Mouse (Mus musculus) brain, adult 2 months (tissue): ENCODE measurements at regions not wholly inside any gene's neighbourhood (a gene's known extent, or its start where the extent isn't known, plus 50 kb on each side); places are given as distances from the start of the nearest gene placed in this dataset.
"Not testable (repeated sequence)": the region's sequence is repeated elsewhere in the genome, so short reads cannot be mapped to it uniquely, and the experiment has no call there.

Experiments used
- DNase-seq: peaks from one replicate; pipeline ENCODE4 v3.0.0; 2011; ENCODE audit warnings: low read depth, low spot score

DNA sequence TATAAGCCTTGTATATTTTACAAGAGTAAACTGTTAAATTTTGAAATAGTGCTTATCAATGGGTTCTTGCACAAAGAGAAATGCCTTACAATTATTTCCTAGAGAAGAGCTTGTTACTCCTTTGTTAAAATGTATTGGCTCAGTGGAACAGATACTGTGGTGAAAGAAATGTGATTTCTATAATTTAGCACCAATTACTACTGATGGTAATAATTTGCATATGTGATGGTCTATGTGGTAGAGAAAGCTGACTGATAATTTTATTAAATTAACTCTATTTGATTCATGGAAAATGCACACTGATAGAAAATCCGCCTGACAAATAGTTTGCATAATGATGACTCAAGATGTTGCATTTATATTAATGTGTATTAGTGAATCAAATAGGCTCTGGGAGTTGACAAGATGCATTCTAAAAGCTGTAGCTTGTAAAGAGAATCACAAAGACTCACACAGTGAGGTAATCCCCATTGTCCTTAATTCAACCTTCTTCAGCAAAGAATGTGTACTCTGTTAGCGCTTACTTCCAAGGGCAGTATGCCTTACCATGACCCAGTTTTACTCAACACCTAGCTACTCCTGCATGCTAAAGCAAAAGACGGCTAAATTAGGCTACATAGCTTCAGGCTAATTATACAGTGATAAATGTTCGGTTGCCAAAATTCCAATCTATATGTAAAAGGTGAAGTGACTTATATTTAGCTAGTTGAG, 329.8 kb upstream of the Cenpq start:
- peak; percentile 9 for DNase-seq

DNA sequence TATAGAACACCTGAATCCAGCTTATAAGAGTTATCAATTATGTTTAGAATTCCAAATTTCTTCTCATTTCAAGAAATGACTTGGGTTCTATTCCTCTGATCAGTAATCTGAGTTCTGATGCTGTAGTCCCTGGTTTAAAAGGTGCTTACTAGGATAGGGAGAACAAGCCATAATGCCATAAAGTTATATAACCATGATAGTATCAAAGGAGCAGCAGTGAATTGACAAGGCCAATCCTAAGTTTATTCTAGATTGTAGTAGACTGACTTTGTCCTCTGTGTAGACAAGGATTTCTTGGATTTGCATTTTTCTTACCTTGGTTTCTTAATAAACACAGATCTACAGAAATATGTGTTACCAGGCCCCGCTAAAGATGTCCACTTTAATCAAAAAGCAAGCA, 326.6 kb upstream of the Cenpq start:
- DNase-seq: no peak

DNA sequence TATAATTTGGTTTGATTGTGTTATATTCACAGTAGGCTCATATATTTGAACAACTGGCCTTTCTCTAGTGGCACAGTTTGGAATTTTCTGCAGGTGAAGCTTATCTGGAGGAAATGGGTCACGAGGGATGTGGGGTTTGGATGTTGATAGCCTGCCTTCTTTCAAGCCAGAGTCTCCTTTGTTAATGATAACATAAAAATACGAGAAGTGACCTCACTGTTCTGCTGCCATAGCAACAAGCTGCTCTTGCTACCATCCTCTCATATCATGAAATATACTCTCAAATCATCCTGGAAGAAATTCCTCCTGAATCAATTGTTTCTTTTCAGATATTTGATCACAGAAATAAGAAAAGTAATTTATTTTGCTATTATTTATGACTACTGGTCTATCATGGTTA, 313.6 kb upstream of the Cenpq start:
- DNase-seq: no peak

DNA sequence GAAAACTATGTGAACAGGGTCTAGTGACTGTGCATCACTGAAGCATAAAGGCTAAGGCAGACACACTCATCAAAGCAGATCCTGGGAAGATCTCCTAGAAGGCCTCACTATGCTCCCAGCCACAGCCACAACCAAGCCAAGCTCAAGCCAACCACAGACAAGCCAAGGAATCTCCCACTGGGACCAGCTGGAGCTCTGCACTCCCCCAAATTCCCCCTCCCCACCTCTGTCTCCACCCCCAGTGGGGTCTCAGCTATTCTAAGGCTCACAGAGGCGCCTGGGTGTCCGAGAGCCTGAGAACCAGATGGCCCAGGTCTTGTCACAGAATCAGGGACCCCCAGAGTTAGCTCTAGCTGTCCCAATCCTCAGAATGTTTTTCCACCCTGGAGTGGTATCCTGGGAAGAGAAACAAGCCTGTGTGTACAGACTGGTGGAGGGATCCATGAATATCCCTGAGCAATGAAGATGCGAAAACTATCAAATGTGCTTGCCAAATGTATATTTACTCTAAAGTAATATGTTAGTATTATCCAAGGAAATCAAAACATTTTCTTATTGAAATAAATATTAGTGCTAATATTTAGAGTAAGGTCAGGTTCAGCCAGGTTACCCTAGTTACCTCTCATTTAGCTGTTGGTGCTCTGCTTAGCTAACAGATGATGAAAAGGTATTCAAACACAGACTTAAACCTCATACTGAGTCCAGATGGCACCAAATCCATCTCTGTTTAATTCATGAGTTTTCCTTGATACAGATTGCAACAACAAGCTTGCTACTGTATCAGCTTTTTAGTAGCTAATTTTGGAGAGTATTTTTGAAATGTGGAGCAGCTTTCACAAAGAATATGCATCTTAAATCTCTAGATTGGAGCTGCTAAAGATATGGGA, 292.5 kb upstream of the Cenpq start:
- peak; percentile 29 for DNase-seq

- no peak for DNase-seq
Observed at GRCm38 (mm10) chr17:41216816-41217215, 282.0 kb upstream of the Cenpq start.

- not testable (repeated sequence) for DNase-seq
Observed at GRCm38 (mm10) chr17:41199417-41199816, 264.6 kb upstream of the Cenpq start.

- DNase-seq: not testable (repeated sequence)
Observed at GRCm38 (mm10) chr17:41190371-41190770, 255.5 kb upstream of the Cenpq start.

GRCm38 (mm10) chr17:41186691-41187090, 251.8 kb upstream of the Cenpq start:
- DNase-seq: not testable (repeated sequence)

- no peak for DNase-seq
Observed at GRCm38 (mm10) chr17:41184751-41185150, 249.9 kb upstream of the Cenpq start.

DNA sequence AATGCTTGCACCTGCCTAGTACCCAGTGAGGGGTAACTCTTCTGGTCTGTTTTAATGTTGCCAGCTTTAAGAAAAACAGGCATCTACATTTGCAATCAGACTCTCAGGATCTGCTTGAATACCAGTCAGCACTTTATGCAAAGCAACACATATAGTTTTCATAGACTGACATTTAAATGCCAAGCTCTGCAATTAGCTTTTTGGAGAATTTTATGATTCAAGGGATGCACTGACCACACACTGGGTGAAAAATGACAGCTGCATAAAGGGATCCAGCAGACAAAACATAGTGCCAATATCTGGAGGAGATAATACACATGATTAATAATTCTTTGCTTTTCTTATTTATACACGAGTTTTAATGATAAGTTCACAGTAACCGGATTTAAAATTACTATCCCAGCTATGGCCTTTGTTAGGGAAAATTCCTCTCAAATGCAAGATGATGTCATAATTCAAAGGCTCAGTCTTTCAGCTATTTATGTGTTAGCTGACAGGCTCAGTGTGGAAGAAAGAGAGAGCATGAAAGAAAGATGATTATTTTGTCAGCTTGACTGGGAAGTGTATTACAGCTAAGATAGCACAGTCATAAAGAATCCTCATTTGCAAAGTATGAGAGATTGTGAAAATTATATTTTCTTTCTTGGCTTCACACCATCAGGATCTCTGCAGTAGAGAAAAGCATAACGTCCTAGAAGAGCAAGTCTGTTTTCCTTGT, 219.0 kb upstream of the Cenpq start:
- peak; percentile 32 for DNase-seq

GRCm38 (mm10) chr17:41152427-41152826, 217.6 kb upstream of the Cenpq start:
- peak; percentile 28 for DNase-seq

DNA sequence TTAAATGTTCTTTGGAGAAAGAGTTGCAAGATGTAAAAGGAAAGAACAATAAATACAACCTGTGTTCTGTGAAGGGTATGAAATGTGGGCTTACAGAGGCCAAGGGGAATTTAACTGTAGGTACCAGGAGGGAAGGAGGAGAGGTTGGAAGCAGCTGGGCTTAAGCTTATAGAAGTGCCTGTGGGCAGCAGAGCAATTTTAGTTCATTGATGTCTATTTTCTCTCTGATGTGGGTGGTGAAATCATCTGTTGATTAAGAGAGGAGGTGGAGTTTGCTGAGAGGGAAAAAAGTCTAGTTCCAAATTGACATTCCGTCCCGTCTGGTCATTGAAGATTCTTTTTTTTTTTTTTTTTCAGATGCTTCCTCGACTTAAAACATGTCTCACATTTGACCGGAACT, 209.7 kb upstream of the Cenpq start:
- peak; percentile 61 for DNase-seq

- no peak for DNase-seq
Observed at GRCm38 (mm10) chr17:41125582-41125981, 190.7 kb upstream of the Cenpq start.

DNA sequence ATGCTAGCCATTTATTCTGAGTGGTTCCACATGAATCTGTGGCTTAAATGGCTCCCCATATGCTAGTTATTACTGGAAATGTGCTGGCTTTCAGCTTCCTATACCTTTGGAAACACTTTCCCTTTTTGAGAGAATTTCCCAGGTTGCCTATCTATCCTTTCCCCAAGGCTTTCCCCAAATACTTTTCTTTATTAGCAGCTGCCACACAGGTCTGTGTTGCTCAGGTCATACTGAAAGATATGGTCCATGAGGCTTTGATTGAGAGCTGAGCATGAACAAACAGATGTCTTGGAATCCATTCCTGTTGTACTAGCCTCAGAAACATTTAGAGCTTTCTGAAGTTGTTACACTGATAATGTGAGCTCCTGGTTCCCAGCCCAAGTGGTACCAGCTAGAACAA, 188.1 kb upstream of the Cenpq start:
- no peak for DNase-seq

DNA sequence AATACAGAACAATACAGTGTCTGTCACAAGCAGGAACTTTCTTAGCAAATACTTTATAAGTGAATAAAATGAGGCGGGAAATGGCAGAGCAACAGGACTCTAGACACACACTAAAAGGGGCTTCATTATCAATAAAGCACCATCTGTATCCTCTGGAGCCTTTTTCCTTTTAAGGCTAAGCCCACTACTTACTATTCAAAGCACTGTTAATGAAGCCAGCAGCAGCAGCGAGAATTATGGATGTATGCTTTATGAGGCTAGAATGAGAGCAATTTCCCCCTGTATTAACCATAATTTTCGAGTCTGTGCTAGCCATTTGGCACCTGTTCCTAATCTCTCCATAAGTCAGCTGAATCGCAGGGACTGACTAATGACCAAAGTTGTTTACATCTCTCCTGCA, 169.1 kb upstream of the Cenpq start:
- no peak for DNase-seq

- peak; percentile 0 for DNase-seq
Observed at GRCm38 (mm10) chr17:41070874-41071273, 136.0 kb upstream of the Cenpq start.
